Mouse (Mus musculus) heart, adult 10 weeks (tissue): Measurements from ENCODE around the gene Gm7173. TPM values are rescaled to one million over a fixed set of nuclear protein-coding genes. Genes with fewer than 3 reads are reported as not detected.

ENCODE experiments used
- polyA plus RNA-seq: library from polyadenylated mRNA; stranded (reverse); fragments of 350-450 nt; fragmentation: Illumina TruSeq; extraction: RNeasy Lipid Tissue Mini Kit (QIAGEN cat#74804); gene quantifications from one replicate; pipeline ENCODE4 v1.2.3, GENCODE M21; 2014; ENCODE audit warnings: low read depth, low replicate concordance

Gene Gm7173
- polyA plus RNA-seq = not detected

GRCm38 (mm10) chrX:79516977-79517645 is at the start of gene Gm7173:
Gene Gm7173 (minus strand): TSS chrX:79517285.

Other genes with a start within 250 kb of the Gm7173 start
- not detected for gene Mageb16, start 154.2 kb upstream of the Gm7173 start, polyA plus RNA-seq